Mouse (Mus musculus): ENCODE data around the gene Tcf15. TPM values are rescaled to one million over a fixed set of nuclear protein-coding genes. Genes with fewer than 3 reads are reported as not detected.

Gene Tcf15
- total and polyA plus RNA-seq, 3 experiments = not detected

DNA sequence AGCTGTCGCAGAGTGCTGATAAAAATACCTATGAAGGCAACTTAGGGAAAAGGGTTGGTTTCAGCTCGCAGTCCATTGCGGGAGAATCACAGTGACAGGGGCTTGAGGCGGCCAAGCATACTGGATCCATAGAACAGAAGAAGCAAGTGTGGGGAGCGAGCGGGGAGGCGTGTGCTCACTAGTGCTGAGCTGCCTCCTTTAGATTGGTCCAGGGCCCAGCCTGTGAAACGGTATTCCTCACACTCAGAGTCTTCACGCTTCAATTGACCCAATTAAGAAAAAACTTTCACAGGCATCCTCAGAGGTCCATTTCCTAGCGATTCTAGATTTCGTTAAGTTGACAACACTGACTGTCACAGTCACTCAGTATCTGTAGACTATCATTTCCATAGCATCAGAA is 2.4 kb upstream of the Tcf15 start:
- in situ Hi-C loops (cut with MboI; ENCODE audit: low pct_ligation_motif_present, low pct_unique_long_range_greater_than_20kb, low sequenced_read_pairs) (no loop called here), dilution Hi-C loops (cut with MboI; ENCODE audit: extremely low pct_ligation_motif_present, extremely low pct_unique_long_range_greater_than_20kb, low sequenced_read_pairs) (no loop called here)
- Histone ChIP-seq H3K9ac (ENCODE audit: insufficient read depth, low read depth) (no peak overlapping the region), H3K27ac (ENCODE audit: insufficient read depth, low read depth) (no peak overlapping the region), H3K36me3 (replicated peaks in 1 of 2; ENCODE audit: control insufficient read depth in 1 of 2, insufficient read depth in 1 of 2, low read length in 1 of 2) (no peaks in the 10 kb centered on the region), H3K4me2 (ENCODE audit: insufficient read depth, low read depth, poor library complexity, severe bottlenecking) (no peak overlapping the region), H3K4me3 (replicated peaks in 1 of 3; ENCODE audit: low read depth in 2 of 3, low read length in 2 of 3, poor library complexity in 1 of 3) (no peak overlapping the region), H3K9me3 (replicated peaks; ENCODE audit: low read length) (no peaks in the 10 kb centered on the region), H3K4me1 (ENCODE audit: control insufficient read depth in 1 of 2, insufficient read depth in 2 of 2) (no peaks in the 10 kb centered on the region), H3K27me3 (replicated peaks) (peaks cover 77% of the 10 kb centered on the region), H3K79me2 (replicated peaks; ENCODE audit: control insufficient read depth, extremely low read depth, insufficient read depth, poor library complexity, severe bottlenecking) (no peaks in the 10 kb centered on the region)
- DNase-seq (ENCODE audit: extremely low read depth) = no peak
- TF ChIP-seq TCF12 (IDR thresholded peaks at IDR 0.05; ENCODE audit: low read depth, low read length) (no peak), UBTF (IDR thresholded peaks at IDR 0.05; ENCODE audit: low read depth, low read length) (no peak), ZKSCAN1 (IDR thresholded peaks at IDR 0.05; ENCODE audit: borderline replicate concordance, low read depth, low read length) (no peak), CTCF (conservative IDR thresholded peaks at IDR 0.05 in 1 of 2, IDR thresholded peaks at IDR 0.05 in 1 of 2; ENCODE audit: low read depth in 2 of 2, low read length in 2 of 2) (no peak), JUN (IDR thresholded peaks at IDR 0.05; ENCODE audit: insufficient read depth, low read depth, low read length) (no peak), ZNF384 (IDR thresholded peaks at IDR 0.05; ENCODE audit: low read depth, low read length) (no peak), CHD1 (IDR thresholded peaks at IDR 0.05; ENCODE audit: low read depth, low read length) (no peak), SMC3 (IDR thresholded peaks at IDR 0.05; ENCODE audit: low read depth, low read length) (no peak), ZC3H11A (IDR thresholded peaks at IDR 0.05; ENCODE audit: low read depth, low read length) (no peak), POLR2AphosphoS2 (IDR thresholded peaks at IDR 0.05; ENCODE audit: low read depth, low read length) (no peak), MYC (IDR thresholded peaks at IDR 0.05; ENCODE audit: low read depth, low read length) (no peak), MEF2A (IDR thresholded peaks at IDR 0.05; ENCODE audit: borderline replicate concordance, low read depth, low read length) (no peak), TBP (conservative IDR thresholded peaks at IDR 0.05; ENCODE audit: low read depth, low read length) (no peak), PAX5 (IDR thresholded peaks at IDR 0.05; ENCODE audit: low read length) (no peak), KAT2A (IDR thresholded peaks at IDR 0.05; ENCODE audit: insufficient replicate concordance, low read length) (no peak), NELFE (IDR thresholded peaks at IDR 0.05; ENCODE audit: low read depth, low read length) (no peak)

GRCm38 (mm10) chr2:152141491-152141890 is 1.9 kb upstream of the Tcf15 start:
- Histone ChIP-seq H3K4me3 (replicated peaks in 1 of 3; ENCODE audit: low read depth in 2 of 3, low read length in 2 of 3, poor library complexity in 1 of 3) (no peak overlapping the region), H3K27me3 (replicated peaks) (peaks cover 77% of the 10 kb centered on the region), H3K4me1 (ENCODE audit: control insufficient read depth in 1 of 2, insufficient read depth in 2 of 2) (no peaks in the 10 kb centered on the region), H3K36me3 (replicated peaks in 1 of 2; ENCODE audit: control insufficient read depth in 1 of 2, insufficient read depth in 1 of 2, low read length in 1 of 2) (no peaks in the 10 kb centered on the region), H3K9me3 (replicated peaks; ENCODE audit: low read length) (no peaks in the 10 kb centered on the region), H3K79me2 (replicated peaks; ENCODE audit: control insufficient read depth, extremely low read depth, insufficient read depth, poor library complexity, severe bottlenecking) (no peaks in the 10 kb centered on the region), H3K27ac (ENCODE audit: insufficient read depth, low read depth) (no peak overlapping the region), H3K4me2 (ENCODE audit: insufficient read depth, low read depth, poor library complexity, severe bottlenecking) (peak overlapping the region; percentile 51), H3K9ac (ENCODE audit: insufficient read depth, low read depth) (no peak overlapping the region)
- no peak for DNase-seq (ENCODE audit: extremely low read depth)
- TF ChIP-seq MAX (IDR thresholded peaks at IDR 0.05; ENCODE audit: low read length) (no peak), ZKSCAN1 (IDR thresholded peaks at IDR 0.05; ENCODE audit: borderline replicate concordance, low read depth, low read length) (no peak), ELF1 (IDR thresholded peaks at IDR 0.05; ENCODE audit: low read depth, low read length) (no peak), JUND (conservative IDR thresholded peaks at IDR 0.05; ENCODE audit: low read depth, low read length) (no peak), KAT2A (IDR thresholded peaks at IDR 0.05; ENCODE audit: insufficient replicate concordance, low read length) (no peak), ETS1 (conservative IDR thresholded peaks at IDR 0.05; ENCODE audit: low read depth, low read length) (no peak)
- dilution Hi-C loops (cut with MboI; ENCODE audit: extremely low pct_ligation_motif_present, extremely low pct_unique_long_range_greater_than_20kb, low sequenced_read_pairs) = no loop called here
- in situ Hi-C loops (cut with MboI; ENCODE audit: low pct_ligation_motif_present, low pct_unique_long_range_greater_than_20kb, low sequenced_read_pairs) = no loop called here
